Mouse (Mus musculus): ENCODE measurements around the gene Spata31d1d. TPM values are rescaled to one million over a fixed set of nuclear protein-coding genes. Genes with fewer than 3 reads are reported as not detected.

Gene Spata31d1d
- polyA plus RNA-seq, 1 experiment from 2014 or later: not detected

DNA sequence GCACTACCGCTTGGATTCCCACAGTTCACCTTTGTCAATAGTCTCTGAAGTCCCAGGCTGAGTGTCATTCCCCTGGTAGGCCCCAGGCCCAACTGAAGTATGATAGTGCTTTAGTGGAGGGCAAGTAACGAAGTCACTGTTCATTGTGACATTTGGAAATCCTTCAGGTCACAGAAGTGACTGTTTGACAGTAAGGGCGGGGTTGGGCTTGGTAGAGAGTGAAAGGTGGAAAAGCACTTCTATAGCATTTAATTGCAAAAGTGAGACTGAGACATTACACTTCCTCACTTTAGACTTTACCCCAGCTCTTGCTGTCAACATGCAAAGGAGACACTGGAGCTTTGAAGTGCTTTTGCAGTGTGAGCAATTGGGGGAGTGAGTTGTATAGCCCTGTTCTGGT, 37.5 kb downstream of the Spata31d1d start, which contains the start of gene 4921517D22Rik:
4921517D22Rik (minus strand) TSS at position 101 of the 400 bp plus-strand sequence.
- Histone ChIP-seq H3K27ac (ENCODE audit: low read length) (no peak within 1 kb of the TSS), H3K4me2 (ENCODE audit: low read depth, low read length) (no peak within 1 kb of the TSS), H3K36me3 (ENCODE audit: control insufficient read depth, insufficient read depth) (no peaks in the 10 kb centered on the region), H3K27me3 (ENCODE audit: control insufficient read depth, insufficient read depth, low read length) (no peaks in the 10 kb centered on the region), H3K4me1 (ENCODE audit: control insufficient read depth, insufficient read depth, low read length) (peaks cover 6% of the 10 kb centered on the region; the same call in 1 of the 2 replicates), H3K9ac (ENCODE audit: low read length) (no peak within 1 kb of the TSS), H3K4me3 (ENCODE audit: low read length) (no peak within 1 kb of the TSS), H3K9me3 (replicated peaks; ENCODE audit: control insufficient read depth, low read length) (no peaks in the 10 kb centered on the region)
- ATAC-seq (replicated peaks; ENCODE audit: extremely low read depth, insufficient read depth, low FRiP score): no peak
- 74% methylated on average over 3 of the region's 3 CpGs for WGBS

DNA sequence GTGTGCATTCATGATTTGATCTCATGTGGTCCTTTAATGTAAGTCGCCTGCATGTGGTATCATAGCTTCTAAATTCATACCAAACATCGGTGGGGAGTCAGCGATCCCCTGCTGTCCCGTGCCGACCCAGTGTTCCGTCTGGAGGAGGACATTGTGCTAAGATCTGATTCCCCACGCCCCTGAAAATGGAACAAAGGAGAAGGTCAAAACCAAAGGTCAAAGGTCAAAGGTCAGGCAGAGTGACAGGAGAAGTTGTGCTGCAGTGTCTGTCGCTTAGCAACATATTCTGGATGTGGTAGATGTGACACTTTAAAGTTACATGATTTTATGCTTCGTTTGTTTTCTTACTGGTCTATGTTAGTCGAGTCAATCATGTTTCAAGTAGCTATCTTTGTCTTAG, 40.1 kb downstream of the Spata31d1d start:
- Histone ChIP-seq H3K4me2 (ENCODE audit: low read depth, low read length) (no peak overlapping the region), H3K9me3 (replicated peaks; ENCODE audit: control insufficient read depth, low read length) (no peaks in the 10 kb centered on the region), H3K36me3 (ENCODE audit: control insufficient read depth, insufficient read depth) (no peaks in the 10 kb centered on the region), H3K9ac (ENCODE audit: low read length) (no peak overlapping the region), H3K4me3 (ENCODE audit: low read length) (no peak overlapping the region), H3K27ac (ENCODE audit: low read length) (no peak overlapping the region), H3K4me1 (ENCODE audit: control insufficient read depth, insufficient read depth, low read length) (peaks cover 17% of the 10 kb centered on the region), H3K27me3 (ENCODE audit: control insufficient read depth, insufficient read depth, low read length) (no peaks in the 10 kb centered on the region)
- WGBS: 77% methylated on average over 10 of the region's 10 CpGs
- ATAC-seq (replicated peaks; ENCODE audit: extremely low read depth, insufficient read depth, low FRiP score): no peak

- Histone ChIP-seq H3K4me1 (ENCODE audit: control insufficient read depth, insufficient read depth, low read length) (peaks cover 17% of the 10 kb centered on the region), H3K27me3 (ENCODE audit: control insufficient read depth, insufficient read depth, low read length) (no peaks in the 10 kb centered on the region), H3K27ac (ENCODE audit: low read length) (no peak overlapping the region), H3K9me3 (replicated peaks; ENCODE audit: control insufficient read depth, low read length) (no peaks in the 10 kb centered on the region), H3K4me3 (ENCODE audit: low read length) (no peak overlapping the region), H3K4me2 (ENCODE audit: low read depth, low read length) (no peak overlapping the region), H3K36me3 (ENCODE audit: control insufficient read depth, insufficient read depth) (no peaks in the 10 kb centered on the region), H3K9ac (ENCODE audit: low read length) (no peak overlapping the region)
- 83% methylated on average over 7 of the region's 7 CpGs for WGBS
- no peak for ATAC-seq (replicated peaks; ENCODE audit: extremely low read depth, insufficient read depth, low FRiP score)
These were observed 41.0 kb downstream of the Spata31d1d start for GRCm38 (mm10) chr13:59690576-59690975.

DNA sequence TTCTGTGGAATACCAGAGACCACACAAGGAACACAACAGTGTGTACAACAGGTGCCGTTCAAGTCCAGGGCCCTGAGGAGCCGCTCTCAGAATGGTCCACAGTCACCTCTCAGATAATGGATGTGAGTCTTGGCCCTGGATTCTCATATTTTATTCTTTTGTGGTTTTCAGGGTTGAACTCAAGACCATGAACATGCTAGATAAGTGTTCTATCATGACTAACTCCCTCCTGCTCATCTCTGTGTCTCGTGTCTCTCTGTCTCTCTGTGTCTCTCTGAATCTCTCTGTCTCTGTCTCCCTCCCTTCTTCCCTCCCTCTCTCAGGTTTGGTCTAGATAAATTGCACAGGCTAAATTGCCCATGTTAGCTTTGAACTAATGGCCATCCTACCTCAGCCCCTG, 41.7 kb downstream of the Spata31d1d start:
- no peak overlapping the region for H3K9ac ChIP-seq (ENCODE audit: low read length)
- H3K4me1 ChIP-seq (ENCODE audit: control insufficient read depth, insufficient read depth, low read length): peaks cover 17% of the 10 kb centered on the region
- ATAC-seq (replicated peaks; ENCODE audit: extremely low read depth, insufficient read depth, low FRiP score): no peak
- H3K27ac ChIP-seq (ENCODE audit: low read length): no peak overlapping the region
- no peaks in the 10 kb centered on the region for H3K9me3 ChIP-seq (replicated peaks; ENCODE audit: control insufficient read depth, low read length)
- H3K36me3 ChIP-seq (ENCODE audit: control insufficient read depth, insufficient read depth): no peaks in the 10 kb centered on the region
- H3K4me3 ChIP-seq (ENCODE audit: low read length): no peak overlapping the region
- no peaks in the 10 kb centered on the region for H3K27me3 ChIP-seq (ENCODE audit: control insufficient read depth, insufficient read depth, low read length)
- H3K4me2 ChIP-seq (ENCODE audit: low read depth, low read length): no peak overlapping the region
- 87% methylated on average over 3 of the region's 3 CpGs for WGBS

DNA sequence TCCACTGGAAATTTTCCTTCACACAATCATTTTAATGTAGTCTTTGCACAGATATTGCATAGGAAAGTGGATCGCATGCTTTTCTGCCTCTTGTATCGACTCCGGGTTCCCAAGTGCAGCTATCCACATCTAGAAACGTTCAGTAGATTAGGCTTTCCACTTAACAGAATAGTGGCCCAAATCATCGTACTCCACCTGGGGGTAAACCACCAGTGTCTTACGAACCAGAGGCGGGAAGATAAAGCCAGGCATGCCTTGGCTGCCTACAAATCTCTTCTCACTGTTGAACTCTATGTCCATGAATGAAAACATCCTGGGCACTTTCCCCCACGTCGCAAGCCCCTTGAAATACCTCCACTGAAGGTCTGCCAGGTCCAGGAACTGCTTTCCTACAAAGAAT, 42.2 kb downstream of the Spata31d1d start:
- 56% methylated on average over 9 of the region's 9 CpGs for WGBS
- H3K9ac ChIP-seq (ENCODE audit: low read length): no peak overlapping the region
- no peaks in the 10 kb centered on the region for H3K36me3 ChIP-seq (ENCODE audit: control insufficient read depth, insufficient read depth)

GRCm38 (mm10) chr13:59688338-59688770, 43.2 kb downstream of the Spata31d1d start:
- Histone ChIP-seq H3K9ac (ENCODE audit: low read length) (peak overlapping the region; percentile 59), H3K4me3 (ENCODE audit: low read length) (peak overlapping the region; percentile 40)
- peak; percentile 77 for ATAC-seq (replicated peaks; ENCODE audit: extremely low read depth, insufficient read depth, low FRiP score)

More for the DNA sequence above, 42.2 kb downstream of the Spata31d1d start:
- no peak overlapping the region for H3K4me2 ChIP-seq (ENCODE audit: low read depth, low read length)
- peaks cover 17% of the 10 kb centered on the region for H3K4me1 ChIP-seq (ENCODE audit: control insufficient read depth, insufficient read depth, low read length)
- no peaks in the 10 kb centered on the region for H3K27me3 ChIP-seq (ENCODE audit: control insufficient read depth, insufficient read depth, low read length)
- ATAC-seq (replicated peaks; ENCODE audit: extremely low read depth, insufficient read depth, low FRiP score): no peak
- peak overlapping the region; percentile 10 for H3K27ac ChIP-seq (ENCODE audit: low read length)
- H3K4me3 ChIP-seq (ENCODE audit: low read length): no peak overlapping the region
- H3K9me3 ChIP-seq (replicated peaks; ENCODE audit: control insufficient read depth, low read length): no peaks in the 10 kb centered on the region

GRCm38 (mm10) chr13:59685236-59685635, 46.3 kb downstream of the Spata31d1d start:
- ATAC-seq (replicated peaks; ENCODE audit: extremely low read depth, insufficient read depth, low FRiP score): no peak
- no peaks in the 10 kb centered on the region for H3K36me3 ChIP-seq (ENCODE audit: control insufficient read depth, insufficient read depth)
- H3K9ac ChIP-seq (ENCODE audit: low read length): no peak overlapping the region
- no peak overlapping the region for H3K4me2 ChIP-seq (ENCODE audit: low read depth, low read length)
- H3K9me3 ChIP-seq (replicated peaks; ENCODE audit: control insufficient read depth, low read length): no peaks in the 10 kb centered on the region
- H3K27me3 ChIP-seq (ENCODE audit: control insufficient read depth, insufficient read depth, low read length): no peaks in the 10 kb centered on the region
- no peak overlapping the region for H3K4me3 ChIP-seq (ENCODE audit: low read length)
- no peak overlapping the region for H3K27ac ChIP-seq (ENCODE audit: low read length)
- peaks cover 17% of the 10 kb centered on the region for H3K4me1 ChIP-seq (ENCODE audit: control insufficient read depth, insufficient read depth, low read length)
- 77% methylated on average over 3 of the region's 3 CpGs for WGBS

More at GRCm38 (mm10) chr13:59688338-59688770, 43.2 kb downstream of the Spata31d1d start:
- Histone ChIP-seq H3K36me3 (ENCODE audit: control insufficient read depth, insufficient read depth) (no peaks in the 10 kb centered on the region), H3K4me1 (ENCODE audit: control insufficient read depth, insufficient read depth, low read length) (peaks cover 17% of the 10 kb centered on the region), H3K9me3 (replicated peaks; ENCODE audit: control insufficient read depth, low read length) (no peaks in the 10 kb centered on the region), H3K27ac (ENCODE audit: low read length) (peak overlapping the region; percentile 95), H3K27me3 (ENCODE audit: control insufficient read depth, insufficient read depth, low read length) (no peaks in the 10 kb centered on the region), H3K4me2 (ENCODE audit: low read depth, low read length) (peak overlapping the region; percentile 64)
- WGBS: 29% methylated on average over 13 of the region's 13 CpGs

DNA sequence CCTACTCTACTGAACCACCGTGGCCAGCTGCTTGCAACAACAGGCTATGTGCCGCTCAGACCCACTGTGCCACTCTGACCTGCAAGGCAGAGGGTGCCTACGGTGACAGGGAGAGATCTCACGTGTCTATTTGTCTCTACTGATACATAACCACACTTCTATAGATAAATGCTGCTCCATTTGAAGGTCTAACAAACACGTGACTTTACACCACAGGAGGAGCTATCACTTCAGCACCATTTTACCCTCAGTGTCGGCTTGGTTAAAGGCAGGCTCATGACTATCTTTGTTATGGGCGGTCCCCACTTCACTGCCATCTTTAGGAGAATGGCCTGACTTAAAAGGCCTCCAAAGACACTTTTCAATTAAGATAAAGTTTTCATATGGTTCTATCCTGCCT, 48.9 kb downstream of the Spata31d1d start:
- 19% methylated on average over 7 of the region's 7 CpGs for WGBS
- no peaks in the 10 kb centered on the region for H3K27me3 ChIP-seq (ENCODE audit: control insufficient read depth, insufficient read depth, low read length)
- no peaks in the 10 kb centered on the region for H3K9me3 ChIP-seq (replicated peaks; ENCODE audit: control insufficient read depth, low read length)
- H3K27ac ChIP-seq (ENCODE audit: low read length): no peak overlapping the region
- no peaks in the 10 kb centered on the region for H3K36me3 ChIP-seq (ENCODE audit: control insufficient read depth, insufficient read depth)
- no peak overlapping the region for H3K4me3 ChIP-seq (ENCODE audit: low read length)
- no peak for ATAC-seq (replicated peaks; ENCODE audit: extremely low read depth, insufficient read depth, low FRiP score)
- no peak overlapping the region for H3K9ac ChIP-seq (ENCODE audit: low read length)
- H3K4me1 ChIP-seq (ENCODE audit: control insufficient read depth, insufficient read depth, low read length): peaks cover 3% of the 10 kb centered on the region
- 0 out of 2 replicates have a peak overlapping the region, but pooled peaks have one; percentile 11 for H3K4me2 ChIP-seq (ENCODE audit: low read depth, low read length)

DNA sequence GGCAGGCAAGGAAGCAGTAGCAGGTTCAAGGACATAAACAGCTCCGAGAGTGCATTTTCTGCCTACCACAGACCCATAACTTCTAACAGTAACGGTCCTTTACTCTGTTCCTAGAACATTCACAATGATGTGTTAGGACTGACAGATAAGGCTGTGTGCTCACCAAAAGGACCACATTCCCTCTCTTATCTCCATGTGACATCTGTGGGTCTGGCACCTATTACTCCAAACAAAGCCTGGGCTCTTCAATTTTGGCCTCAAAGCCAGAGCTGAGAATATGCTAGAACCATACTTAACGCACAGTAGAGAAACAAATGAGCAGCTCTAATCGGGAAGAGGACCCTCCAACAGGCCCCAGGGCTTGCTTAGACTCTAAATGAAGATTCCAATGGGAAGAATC, 51.6 kb downstream of the Spata31d1d start:
- no peaks in the 10 kb centered on the region for H3K9me3 ChIP-seq (replicated peaks; ENCODE audit: control insufficient read depth, low read length)
- no peaks in the 10 kb centered on the region for H3K4me1 ChIP-seq (ENCODE audit: control insufficient read depth, insufficient read depth, low read length)
- H3K27me3 ChIP-seq (ENCODE audit: control insufficient read depth, insufficient read depth, low read length): no peaks in the 10 kb centered on the region
- H3K27ac ChIP-seq (ENCODE audit: low read length): no peak overlapping the region
- no peak overlapping the region for H3K4me3 ChIP-seq (ENCODE audit: low read length)
- no peak overlapping the region for H3K9ac ChIP-seq (ENCODE audit: low read length)
- no peak for ATAC-seq (replicated peaks; ENCODE audit: extremely low read depth, insufficient read depth, low FRiP score)
- no peaks in the 10 kb centered on the region for H3K36me3 ChIP-seq (ENCODE audit: control insufficient read depth, insufficient read depth)
- WGBS: 58% methylated on average over 4 of the region's 4 CpGs
- H3K4me2 ChIP-seq (ENCODE audit: low read depth, low read length): no peak overlapping the region
